Mouse (Mus musculus): ENCODE results near the gene Ino80e. TPM values are rescaled to one million over a fixed set of nuclear protein-coding genes. Genes with fewer than 3 reads are reported as not detected.

The Ino80e gene
- polyA plus RNA-seq, 1 experiment from 2014 or later, result 75.3 TPM

DNA sequence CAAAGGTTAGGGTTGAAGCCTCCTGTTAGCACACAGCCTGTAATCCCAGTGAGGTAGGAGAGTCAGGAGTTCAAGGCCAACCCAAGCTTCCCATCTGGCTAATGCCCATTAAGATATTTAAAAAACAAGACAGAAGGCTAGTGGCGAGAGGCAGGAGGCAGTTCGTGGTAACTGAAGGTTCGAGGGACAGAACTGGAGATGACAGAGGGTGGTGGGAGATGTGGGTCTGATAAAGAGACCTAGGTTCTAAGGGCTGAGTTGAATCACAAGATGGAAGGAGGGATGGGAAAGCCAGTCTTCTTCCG, 15.1 kb downstream of the Ino80e start, which contains the start of gene Doc2a:
Gene Doc2a, plus strand, starts transcription at position 301 of the 305 bp plus-strand sequence.
- Histone ChIP-seq H3K27me3 (ENCODE audit: insufficient read depth, low read length) (peaks cover 15% of the 10 kb centered on the region), H3K4me1 (ENCODE audit: insufficient read depth, low read length) (peaks cover 22% of the 10 kb centered on the region)
- no peak for ATAC-seq (ENCODE audit: low FRiP score, low TSS enrichment)

DNA sequence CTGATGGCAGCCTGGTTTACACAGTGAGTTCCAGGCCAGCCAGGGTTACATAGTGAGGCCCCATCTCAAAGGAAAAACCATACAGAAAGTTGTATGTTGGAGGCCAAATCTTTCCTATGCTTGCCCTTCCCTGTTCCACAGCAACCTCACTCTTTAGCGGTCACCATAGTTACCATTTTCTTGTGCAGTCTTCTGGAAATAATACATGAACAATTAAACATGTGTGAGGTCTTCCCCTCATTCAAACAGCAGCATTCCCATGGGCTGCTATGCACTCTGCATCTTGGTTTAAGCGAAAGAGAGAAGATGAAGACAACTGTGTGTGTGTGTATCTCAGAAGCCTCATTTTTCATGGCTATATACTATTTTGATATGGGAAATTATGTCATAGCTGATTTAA, 16.7 kb downstream of the Ino80e start:
- WGBS, result 88% methylated on average over 2 of the region's 2 CpGs
- H3K9me3 ChIP-seq (ENCODE audit: low read length), result peaks cover 3% of the 10 kb centered on the region; the same call in 1 of the 2 replicates
- no peak overlapping the region for H3K4me3 ChIP-seq (ENCODE audit: low read length)
- no peaks in the 10 kb centered on the region for H3K36me3 ChIP-seq (ENCODE audit: insufficient read depth, low read length)
- peaks cover 14% of the 10 kb centered on the region for H3K4me1 ChIP-seq (ENCODE audit: insufficient read depth, low read length)
- no peak overlapping the region for H3K27ac ChIP-seq (ENCODE audit: low read length)
- H3K27me3 ChIP-seq (ENCODE audit: insufficient read depth, low read length), result peaks cover 15% of the 10 kb centered on the region
- no peak for ATAC-seq (ENCODE audit: low FRiP score, low TSS enrichment)
- no peak overlapping the region for H3K4me2 ChIP-seq (replicated peaks; ENCODE audit: low read depth, low read length)
- no peak overlapping the region for H3K9ac ChIP-seq (replicated peaks; ENCODE audit: low read length)

More for the DNA sequence above, 15.1 kb downstream of the Ino80e start, which contains the start of gene Doc2a:
- peak within 1 kb of the TSS; percentile 57 for H3K4me3 ChIP-seq (ENCODE audit: low read length)
- H3K36me3 ChIP-seq (ENCODE audit: insufficient read depth, low read length), result peaks cover under 1% of the 10 kb centered on the region; the same call in 1 of the 2 replicates
- WGBS, result 26% methylated on average over 4 of the region's 4 CpGs
- H3K27ac ChIP-seq (ENCODE audit: low read length), result no peak within 1 kb of the TSS
- peak within 1 kb of the TSS; percentile 99 for H3K4me2 ChIP-seq (replicated peaks; ENCODE audit: low read depth, low read length)
- no peaks in the 10 kb centered on the region for H3K9me3 ChIP-seq (ENCODE audit: low read length)
- H3K9ac ChIP-seq (replicated peaks; ENCODE audit: low read length), result peak within 1 kb of the TSS; percentile 74

DNA sequence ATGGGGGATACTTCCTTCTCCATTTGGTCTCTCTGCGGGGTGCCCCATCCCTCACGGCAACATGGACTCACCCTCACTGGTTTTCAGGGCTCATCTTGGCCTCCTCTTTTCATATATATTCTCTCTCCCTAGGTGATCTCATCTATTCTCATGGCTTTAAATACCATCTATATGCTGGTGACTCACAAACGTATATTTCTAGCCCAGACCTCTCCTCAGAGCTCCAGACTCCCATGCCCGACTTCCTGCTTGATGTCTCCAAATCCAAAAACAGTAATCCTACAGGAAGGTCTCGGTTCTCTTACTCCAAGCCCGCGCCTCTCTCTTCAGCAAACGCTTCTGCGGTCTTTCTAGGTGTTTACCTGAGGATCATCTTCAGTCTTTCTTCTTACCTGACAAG, 18.9 kb downstream of the Ino80e start:
- Histone ChIP-seq H3K27me3 (ENCODE audit: insufficient read depth, low read length) (peaks cover 3% of the 10 kb centered on the region), H3K9me3 (ENCODE audit: low read length) (peaks cover 3% of the 10 kb centered on the region; the same call in 1 of the 2 replicates), H3K36me3 (ENCODE audit: insufficient read depth, low read length) (no peaks in the 10 kb centered on the region), H3K9ac (replicated peaks; ENCODE audit: low read length) (no peak overlapping the region), H3K4me1 (ENCODE audit: insufficient read depth, low read length) (peaks cover 11% of the 10 kb centered on the region), H3K4me2 (replicated peaks; ENCODE audit: low read depth, low read length) (no peak overlapping the region), H3K27ac (ENCODE audit: low read length) (no peak overlapping the region), H3K4me3 (ENCODE audit: low read length) (no peak overlapping the region)
- 79% methylated on average over 9 of the region's 9 CpGs for WGBS
- ATAC-seq (ENCODE audit: low FRiP score, low TSS enrichment), result no peak

DNA sequence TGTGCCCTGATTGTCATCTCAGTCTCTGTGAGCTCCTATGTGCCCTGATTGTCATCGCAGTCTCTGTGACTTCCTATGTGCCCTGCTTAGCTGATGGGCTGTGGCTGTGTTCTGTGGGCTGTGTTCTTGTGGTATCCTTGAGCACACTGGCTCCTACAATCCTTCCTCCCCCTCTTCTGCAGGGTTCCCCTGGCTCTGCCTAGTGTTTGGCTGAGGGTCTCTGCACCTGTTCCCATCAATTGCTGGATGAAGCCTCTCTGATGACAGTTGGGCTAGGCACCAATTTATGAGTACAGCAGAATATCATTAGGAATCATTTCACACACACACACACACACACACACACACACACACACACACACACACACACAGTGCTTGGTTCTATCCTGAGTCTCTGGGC, 28.9 kb downstream of the Ino80e start:
- WGBS, result 83% methylated on average over 1 of the region's 1 CpGs
- Histone ChIP-seq H3K4me1 (ENCODE audit: insufficient read depth, low read length) (peaks cover 17% of the 10 kb centered on the region), H3K9ac (replicated peaks; ENCODE audit: low read length) (no peak overlapping the region), H3K27me3 (ENCODE audit: insufficient read depth, low read length) (peaks cover 2% of the 10 kb centered on the region; the same call in 1 of the 2 replicates), H3K4me2 (replicated peaks; ENCODE audit: low read depth, low read length) (no peak overlapping the region), H3K4me3 (ENCODE audit: low read length) (no peak overlapping the region), H3K9me3 (ENCODE audit: low read length) (no peaks in the 10 kb centered on the region), H3K27ac (ENCODE audit: low read length) (no peak overlapping the region), H3K36me3 (ENCODE audit: insufficient read depth, low read length) (no peaks in the 10 kb centered on the region)
- ATAC-seq (ENCODE audit: low FRiP score, low TSS enrichment), result no peak

DNA sequence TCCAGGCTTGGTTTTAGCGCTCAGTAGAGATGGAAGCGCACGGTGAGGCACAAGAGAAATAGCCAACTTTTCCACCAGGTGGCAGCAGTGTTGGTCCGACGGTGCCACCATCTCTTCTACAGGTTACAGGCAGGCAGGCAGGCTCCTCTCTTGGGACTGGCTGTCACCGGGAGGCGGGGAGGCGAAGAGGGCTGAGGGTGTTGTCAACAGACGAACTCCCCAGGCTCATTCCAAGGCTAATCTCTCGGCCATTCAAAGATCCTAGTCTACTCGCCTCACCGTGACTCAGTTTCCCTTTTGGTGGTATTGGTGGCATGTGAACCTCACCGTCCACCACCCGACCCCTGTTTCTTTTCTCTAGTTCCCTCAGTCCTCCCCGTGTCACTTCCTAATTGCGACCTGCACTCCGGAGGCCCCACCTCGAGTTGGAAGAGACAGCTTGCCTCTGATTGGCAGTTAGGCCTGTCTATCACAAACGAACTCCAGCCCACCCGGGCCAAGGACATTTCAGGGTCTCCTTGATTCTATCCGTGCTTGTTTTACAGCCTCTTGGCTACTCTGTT, 30.1 kb downstream of the Ino80e start:
- H3K27ac ChIP-seq (ENCODE audit: low read length), result no peak overlapping the region
- H3K36me3 ChIP-seq (ENCODE audit: insufficient read depth, low read length), result no peaks in the 10 kb centered on the region
- WGBS, result 1% methylated on average over 21 of the region's 21 CpGs
- H3K4me3 ChIP-seq (ENCODE audit: low read length), result peak overlapping the region; percentile 38
- ATAC-seq (ENCODE audit: low FRiP score, low TSS enrichment), result peak; percentile 88
- H3K27me3 ChIP-seq (ENCODE audit: insufficient read depth, low read length), result peaks cover 2% of the 10 kb centered on the region; the same call in 1 of the 2 replicates
- H3K4me1 ChIP-seq (ENCODE audit: insufficient read depth, low read length), result peaks cover 17% of the 10 kb centered on the region
- H3K4me2 ChIP-seq (replicated peaks; ENCODE audit: low read depth, low read length), result peak overlapping the region; percentile 53
- H3K9me3 ChIP-seq (ENCODE audit: low read length), result no peaks in the 10 kb centered on the region
- H3K9ac ChIP-seq (replicated peaks; ENCODE audit: low read length), result peak overlapping the region; percentile 52; the same call in 1 of the 2 replicates

DNA sequence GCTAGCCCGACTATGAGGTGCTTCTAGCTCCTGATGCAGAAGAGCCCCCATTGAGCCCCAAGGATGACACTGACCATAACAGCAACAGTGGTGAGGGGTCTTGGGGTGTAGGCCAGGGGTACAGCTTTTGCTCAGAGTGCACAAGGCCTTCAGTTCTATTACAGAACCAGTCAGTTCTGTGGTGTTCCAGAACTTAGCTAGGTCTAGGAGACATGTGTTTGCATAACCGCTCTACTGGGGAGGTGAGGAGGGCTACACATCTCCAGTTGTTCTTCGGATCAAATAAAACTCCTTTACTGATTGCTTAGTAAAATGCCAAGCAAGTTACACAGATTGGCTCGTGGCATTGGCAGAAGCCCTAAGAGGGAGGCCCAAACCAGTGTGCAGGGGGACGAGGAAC, 30.6 kb downstream of the Ino80e start, which contains the start of gene 4930451I11Rik:
Gene 4930451I11Rik, minus strand, starts transcription at position 101 of the 400 bp plus-strand sequence.
- Histone ChIP-seq H3K9ac (replicated peaks; ENCODE audit: low read length) (peak within 1 kb of the TSS; percentile 52; the same call in 1 of the 2 replicates), H3K4me2 (replicated peaks; ENCODE audit: low read depth, low read length) (peak within 1 kb of the TSS; percentile 53), H3K27me3 (ENCODE audit: insufficient read depth, low read length) (peaks cover 2% of the 10 kb centered on the region; the same call in 1 of the 2 replicates), H3K4me1 (ENCODE audit: insufficient read depth, low read length) (peaks cover 13% of the 10 kb centered on the region), H3K4me3 (ENCODE audit: low read length) (peak within 1 kb of the TSS; percentile 38), H3K9me3 (ENCODE audit: low read length) (no peaks in the 10 kb centered on the region), H3K27ac (ENCODE audit: low read length) (no peak within 1 kb of the TSS), H3K36me3 (ENCODE audit: insufficient read depth, low read length) (no peaks in the 10 kb centered on the region)
- ATAC-seq (ENCODE audit: low FRiP score, low TSS enrichment), result peak; percentile 8; the same call in 1 of the 2 replicates
- 57% methylated on average over 5 of the region's 5 CpGs for WGBS

- Histone ChIP-seq H3K36me3 (ENCODE audit: insufficient read depth, low read length) (no peaks in the 10 kb centered on the region), H3K4me1 (ENCODE audit: insufficient read depth, low read length) (peaks cover 7% of the 10 kb centered on the region), H3K27me3 (ENCODE audit: insufficient read depth, low read length) (peaks cover 21% of the 10 kb centered on the region), H3K9ac (replicated peaks; ENCODE audit: low read length) (no peak overlapping the region), H3K4me2 (replicated peaks; ENCODE audit: low read depth, low read length) (no peak overlapping the region), H3K9me3 (ENCODE audit: low read length) (no peaks in the 10 kb centered on the region), H3K27ac (ENCODE audit: low read length) (no peak overlapping the region), H3K4me3 (ENCODE audit: low read length) (no peak overlapping the region)
- 73% methylated on average over 5 of the region's 5 CpGs for WGBS
- ATAC-seq (ENCODE audit: low FRiP score, low TSS enrichment), result no peak
These were observed 36.2 kb downstream of the Ino80e start for GRCm38 (mm10) chr7:126825952-126826351.

GRCm38 (mm10) chr7:126825403-126825802, 36.8 kb downstream of the Ino80e start:
- H3K4me2 ChIP-seq (replicated peaks; ENCODE audit: low read depth, low read length), result no peak overlapping the region
- no peak overlapping the region for H3K9ac ChIP-seq (replicated peaks; ENCODE audit: low read length)
- 26% methylated on average over 8 of the region's 8 CpGs for WGBS
- no peak for ATAC-seq (ENCODE audit: low FRiP score, low TSS enrichment)
- H3K4me3 ChIP-seq (ENCODE audit: low read length), result no peak overlapping the region
- no peaks in the 10 kb centered on the region for H3K9me3 ChIP-seq (ENCODE audit: low read length)
- H3K36me3 ChIP-seq (ENCODE audit: insufficient read depth, low read length), result no peaks in the 10 kb centered on the region
- H3K27ac ChIP-seq (ENCODE audit: low read length), result no peak overlapping the region
- peaks cover 21% of the 10 kb centered on the region for H3K27me3 ChIP-seq (ENCODE audit: insufficient read depth, low read length)
- H3K4me1 ChIP-seq (ENCODE audit: insufficient read depth, low read length), result peaks cover 7% of the 10 kb centered on the region

DNA sequence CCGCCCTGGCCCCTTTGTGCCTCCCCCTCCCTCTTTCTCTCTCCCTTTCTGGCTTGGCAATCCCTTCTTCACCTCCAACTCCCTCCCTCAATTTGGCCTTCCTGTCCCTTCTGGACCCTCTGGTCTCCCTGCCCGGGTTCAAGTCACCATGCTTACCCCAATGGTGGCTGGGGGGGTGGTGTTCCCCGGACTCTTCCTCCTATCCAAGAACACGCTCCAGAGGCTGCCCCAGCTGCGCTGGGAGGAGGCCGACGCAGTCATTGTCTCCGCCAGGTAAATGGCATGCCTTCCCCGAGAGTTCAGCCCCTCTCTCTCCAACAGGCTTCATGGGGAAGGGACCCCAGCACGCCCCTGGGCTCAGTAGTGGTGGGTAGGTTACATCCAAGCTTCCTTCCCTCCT, 38.2 kb downstream of the Ino80e start:
- peaks cover 7% of the 10 kb centered on the region for H3K4me1 ChIP-seq (ENCODE audit: insufficient read depth, low read length)
- 16% methylated on average over 10 of the region's 10 CpGs for WGBS
- no peaks in the 10 kb centered on the region for H3K36me3 ChIP-seq (ENCODE audit: insufficient read depth, low read length)
- no peak overlapping the region for H3K9ac ChIP-seq (replicated peaks; ENCODE audit: low read length)
- no peak overlapping the region for H3K4me2 ChIP-seq (replicated peaks; ENCODE audit: low read depth, low read length)
- H3K27me3 ChIP-seq (ENCODE audit: insufficient read depth, low read length), result peaks cover 18% of the 10 kb centered on the region
- ATAC-seq (ENCODE audit: low FRiP score, low TSS enrichment), result no peak
- no peak overlapping the region for H3K27ac ChIP-seq (ENCODE audit: low read length)
- H3K9me3 ChIP-seq (ENCODE audit: low read length), result peaks cover 3% of the 10 kb centered on the region; the same call in 1 of the 2 replicates
- no peak overlapping the region for H3K4me3 ChIP-seq (ENCODE audit: low read length)

GRCm38 (mm10) chr7:126823202-126823711, 38.9 kb downstream of the Ino80e start:
- WGBS, result 0% methylated on average over 9 of the region's 19 CpGs
- Histone ChIP-seq H3K4me2 (replicated peaks; ENCODE audit: low read depth, low read length) (peak overlapping the region; percentile 59), H3K4me3 (ENCODE audit: low read length) (peak overlapping the region; percentile 34), H3K9ac (replicated peaks; ENCODE audit: low read length) (peak overlapping the region; percentile 46; the same call in 1 of the 2 replicates), H3K27ac (ENCODE audit: low read length) (no peak overlapping the region), H3K4me1 (ENCODE audit: insufficient read depth, low read length) (peaks cover 7% of the 10 kb centered on the region), H3K9me3 (ENCODE audit: low read length) (peaks cover 5% of the 10 kb centered on the region; the same call in 1 of the 2 replicates), H3K27me3 (ENCODE audit: insufficient read depth, low read length) (peaks cover 18% of the 10 kb centered on the region), H3K36me3 (ENCODE audit: insufficient read depth, low read length) (no peaks in the 10 kb centered on the region)
- no peak for ATAC-seq (ENCODE audit: low FRiP score, low TSS enrichment)
